Mouse (Mus musculus): Measurements from ENCODE around the gene Smdt1. TPM values are rescaled to one million over a fixed set of nuclear protein-coding genes. Genes with fewer than 3 reads are reported as not detected.
"Not testable (repeated sequence)": the region's sequence is repeated elsewhere in the genome, so short reads cannot be mapped to it uniquely, and the experiment has no call there.

Gene Smdt1
- polyA plus RNA-seq, 1 experiment from 2014 or later = 284 TPM

- H3K9me3 ChIP-seq (replicated peaks; ENCODE audit: control insufficient read depth, low read length) = no peaks in the 10 kb centered on the region; the same call in 1 of the 2 replicates
- no peak overlapping the region for H3K9ac ChIP-seq (ENCODE audit: low read length)
- H3K27me3 ChIP-seq (ENCODE audit: control insufficient read depth, insufficient read depth, low read length) = no peaks in the 10 kb centered on the region
- no peak for ATAC-seq (ENCODE audit: insufficient read depth, low FRiP score)
- H3K36me3 ChIP-seq (ENCODE audit: control insufficient read depth, insufficient read depth, low read length) = no peaks in the 10 kb centered on the region
- H3K4me3 ChIP-seq (replicated peaks; ENCODE audit: low read length) = no peak overlapping the region
- H3K4me1 ChIP-seq (ENCODE audit: control insufficient read depth, insufficient read depth, low read length) = peaks cover 14% of the 10 kb centered on the region
- 75% methylated on average over 2 of the region's 2 CpGs for WGBS
- no peak overlapping the region for H3K27ac ChIP-seq (ENCODE audit: low read length)
- H3K4me2 ChIP-seq (ENCODE audit: low read depth, low read length) = no peak overlapping the region
Observed at GRCm38 (mm10) chr15:82382441-82382840, 43.7 kb downstream of the Smdt1 start.

GRCm38 (mm10) chr15:82385729-82386128, 47.0 kb downstream of the Smdt1 start:
- no peak overlapping the region for H3K4me3 ChIP-seq (replicated peaks; ENCODE audit: low read length)
- no peak overlapping the region for H3K9ac ChIP-seq (ENCODE audit: low read length)
- H3K27ac ChIP-seq (ENCODE audit: low read length) = no peak overlapping the region
- no peaks in the 10 kb centered on the region for H3K27me3 ChIP-seq (ENCODE audit: control insufficient read depth, insufficient read depth, low read length)
- H3K4me1 ChIP-seq (ENCODE audit: control insufficient read depth, insufficient read depth, low read length) = peaks cover 2% of the 10 kb centered on the region; the same call in 1 of the 2 replicates
- H3K4me2 ChIP-seq (ENCODE audit: low read depth, low read length) = no peak overlapping the region
- no peaks in the 10 kb centered on the region; the same call in 1 of the 2 replicates for H3K9me3 ChIP-seq (replicated peaks; ENCODE audit: control insufficient read depth, low read length)
- WGBS = 64% methylated on average over 2 of the region's 2 CpGs
- ATAC-seq (ENCODE audit: insufficient read depth, low FRiP score) = no peak
- no peaks in the 10 kb centered on the region for H3K36me3 ChIP-seq (ENCODE audit: control insufficient read depth, insufficient read depth, low read length)

GRCm38 (mm10) chr15:82389916-82390315, 51.2 kb downstream of the Smdt1 start:
- ATAC-seq (ENCODE audit: insufficient read depth, low FRiP score); H3K4me3 ChIP-seq (replicated peaks; ENCODE audit: low read length); H3K27ac ChIP-seq (ENCODE audit: low read length); H3K4me1 ChIP-seq (ENCODE audit: control insufficient read depth, insufficient read depth, low read length); H3K4me2 ChIP-seq (ENCODE audit: low read depth, low read length); H3K36me3 ChIP-seq (ENCODE audit: control insufficient read depth, insufficient read depth, low read length); H3K9ac ChIP-seq (ENCODE audit: low read length); H3K27me3 ChIP-seq (ENCODE audit: control insufficient read depth, insufficient read depth, low read length); H3K9me3 ChIP-seq (replicated peaks; ENCODE audit: control insufficient read depth, low read length): not testable (repeated sequence)
- WGBS = 87% methylated on average over 10 of the region's 10 CpGs

DNA sequence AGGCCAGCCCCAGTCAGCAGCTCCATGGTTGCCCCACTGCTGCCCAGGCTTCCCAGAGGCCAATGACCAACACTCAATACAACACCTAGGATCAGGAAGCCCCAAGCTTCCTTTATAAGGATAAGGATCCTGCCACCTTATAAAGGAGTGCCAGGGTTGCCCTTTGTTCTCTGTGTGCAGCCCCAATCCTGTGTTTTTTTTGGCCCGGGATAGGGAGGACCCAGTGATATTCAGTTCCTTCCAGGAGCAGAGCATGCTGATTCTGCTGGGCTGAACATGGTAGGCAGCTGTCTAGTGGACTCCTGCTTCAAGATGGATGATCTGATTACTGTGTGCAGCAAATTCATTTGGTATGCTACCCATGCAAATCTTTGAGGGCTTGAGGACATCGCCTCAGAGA, 55.2 kb downstream of the Smdt1 start, which contains the start of gene Cyp2d11:
Cyp2d11 (minus strand) TSS at position 101 of the 400 bp plus-strand sequence.
- H3K36me3 ChIP-seq (ENCODE audit: control insufficient read depth, insufficient read depth, low read length); H3K4me3 ChIP-seq (replicated peaks; ENCODE audit: low read length); H3K9me3 ChIP-seq (replicated peaks; ENCODE audit: control insufficient read depth, low read length); H3K4me1 ChIP-seq (ENCODE audit: control insufficient read depth, insufficient read depth, low read length); H3K27ac ChIP-seq (ENCODE audit: low read length); H3K27me3 ChIP-seq (ENCODE audit: control insufficient read depth, insufficient read depth, low read length); ATAC-seq (ENCODE audit: insufficient read depth, low FRiP score); H3K9ac ChIP-seq (ENCODE audit: low read length); H3K4me2 ChIP-seq (ENCODE audit: low read depth, low read length): not testable (repeated sequence)
- 90% methylated on average over 2 of the region's 2 CpGs for WGBS

DNA sequence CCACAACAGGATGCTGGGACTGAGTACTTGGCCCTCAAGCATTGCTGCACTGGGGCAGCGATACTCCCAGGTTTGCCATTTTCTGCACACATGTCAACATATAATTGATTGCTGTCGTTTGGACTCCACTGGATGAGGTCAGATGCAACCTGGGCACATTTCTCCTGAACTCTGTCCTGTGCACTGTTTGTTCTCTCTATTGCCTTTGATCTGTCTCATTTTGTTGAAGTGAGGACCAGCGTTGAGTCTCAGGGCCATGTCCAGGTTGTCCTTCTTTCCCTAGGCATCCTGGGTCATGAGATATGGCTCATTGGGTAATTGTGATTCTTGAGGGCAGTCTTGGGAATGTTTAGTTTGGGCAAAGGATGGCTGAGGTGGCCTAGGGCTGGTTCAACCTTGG, 57.2 kb downstream of the Smdt1 start:
- H3K27me3 ChIP-seq (ENCODE audit: control insufficient read depth, insufficient read depth, low read length); H3K9ac ChIP-seq (ENCODE audit: low read length); H3K27ac ChIP-seq (ENCODE audit: low read length); H3K4me2 ChIP-seq (ENCODE audit: low read depth, low read length); ATAC-seq (ENCODE audit: insufficient read depth, low FRiP score); H3K9me3 ChIP-seq (replicated peaks; ENCODE audit: control insufficient read depth, low read length); H3K4me1 ChIP-seq (ENCODE audit: control insufficient read depth, insufficient read depth, low read length); H3K4me3 ChIP-seq (replicated peaks; ENCODE audit: low read length); H3K36me3 ChIP-seq (ENCODE audit: control insufficient read depth, insufficient read depth, low read length): not testable (repeated sequence)
- WGBS = 71% methylated on average over 3 of the region's 3 CpGs

Small RNAs within 50 kb of the gene (microRNA-seq; reads per million reads assigned to microRNA genes)
- not detected for gene Mir7684

Other genes starting within 250 kb of the Smdt1 start
- 15.9 and 17.2 TPM in 2 replicates for gene Ccdc134, start 211.0 kb upstream of the Smdt1 start, polyA plus RNA-seq (2015; fragmentation: Nextera tagmentation; extraction: Ambion mirVana)
- 161 and 169 TPM in 2 replicates for gene Srebf2, start 191.8 kb upstream of the Smdt1 start, polyA plus RNA-seq (2015; fragmentation: Nextera tagmentation; extraction: Ambion mirVana)
- not detected in 2 replicates for gene Shisa8, start 126.1 kb upstream of the Smdt1 start, polyA plus RNA-seq (2015; fragmentation: Nextera tagmentation; extraction: Ambion mirVana)
- gene Tnfrsf13c, start 114.6 kb upstream of the Smdt1 start, polyA plus RNA-seq (2015; fragmentation: Nextera tagmentation; extraction: Ambion mirVana) = 0.10 TPM in 1 of 2 replicates, not detected in the other
- gene Cenpm, start 94.2 kb upstream of the Smdt1 start, polyA plus RNA-seq (2015; fragmentation: Nextera tagmentation; extraction: Ambion mirVana) = 44.4 and 51.6 TPM in 2 replicates
- not detected in 2 replicates for gene 1500009C09Rik, start 86.6 kb upstream of the Smdt1 start, polyA plus RNA-seq (2015; fragmentation: Nextera tagmentation; extraction: Ambion mirVana)
- gene Sept3, start 64.1 kb upstream of the Smdt1 start, polyA plus RNA-seq (2015; fragmentation: Nextera tagmentation; extraction: Ambion mirVana) = 6.1 and 6.8 TPM in 2 replicates
- 0.09 and 0.26 TPM in 2 replicates for gene Wbp2nl, start 40.0 kb upstream of the Smdt1 start, polyA plus RNA-seq (2015; fragmentation: Nextera tagmentation; extraction: Ambion mirVana)
- gene Naga, start within 50 bp of the Smdt1 start, polyA plus RNA-seq (2015; fragmentation: Nextera tagmentation; extraction: Ambion mirVana) = 99.0 and 116 TPM in 2 replicates
- 17.5 and 18.3 TPM in 2 replicates for gene Pheta2, start within 50 bp of the Smdt1 start, polyA plus RNA-seq (2015; fragmentation: Nextera tagmentation; extraction: Ambion mirVana)
- 352 and 428 TPM in 2 replicates for gene Ndufa6, start 15.4 kb downstream of the Smdt1 start, polyA plus RNA-seq (2015; fragmentation: Nextera tagmentation; extraction: Ambion mirVana)
- gene Cyp2d22, start 41.3 kb downstream of the Smdt1 start, polyA plus RNA-seq (2015; fragmentation: Nextera tagmentation; extraction: Ambion mirVana) = 12.6 and 16.4 TPM in 2 replicates
- gene Cyp2d11, start 55.1 kb downstream of the Smdt1 start, polyA plus RNA-seq (2015; fragmentation: Nextera tagmentation; extraction: Ambion mirVana) = not detected in 2 replicates
- gene Cyp2d10, start 68.2 kb downstream of the Smdt1 start, polyA plus RNA-seq (2015; fragmentation: Nextera tagmentation; extraction: Ambion mirVana) = 1.8 and 2.6 TPM in 2 replicates
- 0.39 TPM in 1 of 2 replicates, not detected in the other for gene Cyp2d9, start 94.5 kb downstream of the Smdt1 start, polyA plus RNA-seq (2015; fragmentation: Nextera tagmentation; extraction: Ambion mirVana)
- gene Cyp2d12, start 216.1 kb downstream of the Smdt1 start, polyA plus RNA-seq (2015; fragmentation: Nextera tagmentation; extraction: Ambion mirVana) = not detected in 2 replicates